Mouse (Mus musculus) C2C12 (cell line): ENCODE results near the gene Cldn4. TPM values are rescaled to one million over a fixed set of nuclear protein-coding genes. Genes with fewer than 3 reads are reported as not detected.
"Not testable (repeated sequence)": the region's sequence is repeated elsewhere in the genome, so short reads cannot be mapped to it uniquely, and the experiment has no call there.

Experiments
- H3K27me3 ChIP-seq: one replicate; pipeline ENCODE4 v1.6.1; 2011; ENCODE audit not compliant: control insufficient read depth, insufficient read depth, insufficient read length
- H3K36me3 ChIP-seq: one replicate; pipeline ENCODE4 v1.6.1; 2011; ENCODE audit not compliant: control insufficient read depth, insufficient read depth
- H3K4me3 ChIP-seq: one replicate; pipeline ENCODE4 v1.5.1; 2011; ENCODE audit warnings: mild to moderate bottlenecking, control low read depth; ENCODE audit not compliant: poor library complexity, insufficient read depth, severe bottlenecking
- H3K79me2 ChIP-seq: one replicate; pipeline ENCODE4 v1.6.1; 2011; ENCODE audit not compliant: control insufficient read depth, insufficient read depth
- H3K79me3 ChIP-seq: one replicate; pipeline ENCODE4 v1.6.1; 2011; ENCODE audit warnings: low read depth, control low read depth
- H3ac ChIP-seq: one replicate; pipeline ENCODE3; 2011; ENCODE audit warnings: low read depth; ENCODE audit not compliant: control insufficient read depth, insufficient read length
- CEBPB ChIP-seq: IDR thresholded peaks from one replicate; pipeline ENCODE4 v1.6.1; 2011; ENCODE audit warnings: low read depth, mild to moderate bottlenecking, control low read depth, moderate library complexity
- CTCF ChIP-seq: IDR thresholded peaks from one replicate; pipeline ENCODE4 v1.5.1; 2011; ENCODE audit not compliant: control insufficient read depth, insufficient read depth, insufficient read length
- FOSL1 ChIP-seq: IDR thresholded peaks from one replicate; pipeline ENCODE4 v1.8.0; 2011; ENCODE audit warnings: mild to moderate bottlenecking, low read length; ENCODE audit not compliant: poor library complexity, insufficient read depth, severe bottlenecking
- MAX ChIP-seq: IDR thresholded peaks from one replicate; pipeline ENCODE4 v1.6.1; 2011; ENCODE audit warnings: mild to moderate bottlenecking, control low read depth
- MYOD1 ChIP-seq: IDR thresholded peaks from one replicate; pipeline ENCODE4 v1.6.1; 2011; ENCODE audit warnings: low read depth; ENCODE audit not compliant: control insufficient read depth, insufficient read length
- MYOG ChIP-seq: IDR thresholded peaks from one replicate; pipeline ENCODE4 v1.6.1; 2011; ENCODE audit not compliant: control insufficient read depth, insufficient read length; ENCODE audit errors: extremely low read depth
- USF1 ChIP-seq: IDR thresholded peaks from one replicate; pipeline ENCODE4 v1.6.1; 2011; ENCODE audit warnings: low read depth, mild to moderate bottlenecking, control low read depth, moderate library complexity
- polyA plus RNA-seq: library from polyadenylated mRNA; unstranded; fragments of >200 nt; fragmentation: generic; extraction: Trizol; gene quantifications from one replicate; pipeline ENCODE4 v1.2.1, GENCODE M21; 2012; ENCODE audit warnings: missing spikeins

Gene Cldn4
- polyA plus RNA-seq, 1 experiment: 0.04 TPM

DNA sequence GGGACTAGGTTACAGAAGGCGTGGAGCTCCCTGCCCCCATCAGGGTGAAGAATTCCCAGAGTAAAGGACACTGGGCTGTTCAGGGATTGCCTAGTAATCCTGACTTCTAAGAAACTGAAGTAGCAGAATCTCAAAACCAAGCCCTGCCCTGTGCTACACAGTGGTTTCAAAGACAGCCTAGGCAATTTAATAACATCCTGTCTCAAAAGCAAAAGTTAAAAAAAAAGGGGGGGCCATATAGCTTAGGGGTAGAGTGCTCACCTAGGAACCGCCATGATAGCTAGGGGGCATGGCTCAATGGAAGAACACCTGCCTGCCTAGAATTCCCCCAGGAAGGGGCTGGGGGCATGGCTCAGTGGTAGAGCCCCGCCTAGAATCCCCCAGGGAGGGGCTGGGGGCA is 7.7 kb downstream of the Cldn4 start:
- Histone ChIP-seq H3K79me3 (no peaks in the 10 kb centered on the region), H3K4me3 (no peak overlapping the region), H3ac (no peak overlapping the region), H3K27me3 (no peaks in the 10 kb centered on the region), H3K79me2 (no peaks in the 10 kb centered on the region), H3K36me3 (no peaks in the 10 kb centered on the region)
- TF ChIP-seq CTCF: no peak
- no peak for TF ChIP-seq USF1
- TF ChIP-seq FOSL1: no peak
- TF ChIP-seq MYOD1: no peak
- TF ChIP-seq CEBPB: no peak
- no peak for TF ChIP-seq MAX
- TF ChIP-seq MYOG: no peak

DNA sequence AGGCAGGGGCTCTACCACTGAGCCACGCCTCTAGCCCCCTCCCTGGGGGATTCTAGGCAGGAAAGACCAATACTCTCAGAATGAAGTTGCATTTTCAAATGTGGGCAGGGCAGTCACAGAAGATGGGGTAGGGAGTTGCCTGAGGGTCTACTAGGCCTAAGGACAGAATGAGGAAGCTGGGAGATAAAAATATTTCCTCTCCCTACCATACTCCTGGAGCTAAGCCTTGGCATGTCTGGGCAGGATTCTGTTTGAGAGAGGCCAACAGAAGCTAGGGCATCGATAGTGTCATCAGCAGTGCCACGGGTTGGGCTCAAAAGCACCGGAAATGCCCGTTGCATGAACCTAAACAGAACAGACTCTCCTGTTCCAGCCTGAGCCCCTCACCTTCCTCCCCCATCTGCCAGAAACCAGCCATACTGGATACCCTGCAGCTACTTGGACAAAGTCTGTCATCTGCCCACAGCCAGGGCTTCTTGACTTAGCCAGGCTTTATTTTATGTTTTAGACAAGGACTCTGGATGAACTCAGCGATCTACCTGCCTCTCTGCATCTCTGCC is 10.0 kb downstream of the Cldn4 start:
- H3K27me3 ChIP-seq: no peaks in the 10 kb centered on the region
- TF ChIP-seq MYOG (no peak), MYOD1 (no peak), MAX (no peak), USF1 (no peak), CEBPB (no peak), FOSL1 (no peak), CTCF (no peak)
- no peaks in the 10 kb centered on the region for H3K79me2 ChIP-seq
- H3K4me3 ChIP-seq: no peak overlapping the region
- H3ac ChIP-seq: no peak overlapping the region
- H3K79me3 ChIP-seq: no peaks in the 10 kb centered on the region
- H3K36me3 ChIP-seq: no peaks in the 10 kb centered on the region

- Histone ChIP-seq H3K36me3 (no peaks in the 10 kb centered on the region), H3K79me3 (no peaks in the 10 kb centered on the region), H3ac (no peak overlapping the region), H3K27me3 (no peaks in the 10 kb centered on the region), H3K4me3 (no peak overlapping the region), H3K79me2 (no peaks in the 10 kb centered on the region)
- no peak for TF ChIP-seq MAX
- TF ChIP-seq CEBPB: no peak
- TF ChIP-seq FOSL1: no peak
- TF ChIP-seq MYOG: no peak
- TF ChIP-seq MYOD1: no peak
- no peak for TF ChIP-seq CTCF
- TF ChIP-seq USF1: no peak
These were observed 10.7 kb downstream of the Cldn4 start for GRCm38 (mm10) chr5:134936051-134936450.

GRCm38 (mm10) chr5:134934666-134935065 is 12.1 kb downstream of the Cldn4 start:
- H3K4me3 ChIP-seq: no peak overlapping the region
- H3K36me3 ChIP-seq: no peaks in the 10 kb centered on the region
- no peaks in the 10 kb centered on the region for H3K79me2 ChIP-seq
- TF ChIP-seq MYOG (no peak), MAX (no peak), CEBPB (no peak), MYOD1 (no peak), CTCF (no peak), FOSL1 (no peak), USF1 (no peak)
- H3K27me3 ChIP-seq: no peaks in the 10 kb centered on the region
- no peak overlapping the region for H3ac ChIP-seq
- no peaks in the 10 kb centered on the region for H3K79me3 ChIP-seq

GRCm38 (mm10) chr5:134933686-134934085 is 13.0 kb downstream of the Cldn4 start:
- H3K27me3 ChIP-seq, H3K4me3 ChIP-seq, H3K79me3 ChIP-seq, H3K36me3 ChIP-seq, H3ac ChIP-seq, H3K79me2 ChIP-seq: not testable (repeated sequence)

GRCm38 (mm10) chr5:134933281-134933680 is 13.5 kb downstream of the Cldn4 start:
- H3K79me2 ChIP-seq: no peaks in the 10 kb centered on the region
- no peaks in the 10 kb centered on the region for H3K79me3 ChIP-seq
- H3ac ChIP-seq: no peak overlapping the region
- no peaks in the 10 kb centered on the region for H3K27me3 ChIP-seq
- no peaks in the 10 kb centered on the region for H3K36me3 ChIP-seq
- TF ChIP-seq CEBPB: no peak
- TF ChIP-seq MAX: no peak
- no peak for TF ChIP-seq FOSL1
- no peak for TF ChIP-seq USF1
- no peak for TF ChIP-seq MYOG
- no peak for TF ChIP-seq MYOD1
- no peak for TF ChIP-seq CTCF
- no peak overlapping the region for H3K4me3 ChIP-seq
